Mouse (Mus musculus) spleen, adult 2 months (tissue): ENCODE results near the gene Proser1. TPM values are rescaled to one million over a fixed set of nuclear protein-coding genes. Genes with fewer than 3 reads are reported as not detected.
A peak's percentile ranks its signal among the peaks of the same experiment; 100 is the strongest.

Experiments used
- DNase-seq, 2 experiments: peaks; one replicate each; pipeline versions ENCODE4 v3.0.0 to v3.0.0-alpha.2; 2012 to 2021; ENCODE audit warnings: low spot score in 2 of 2, low read depth in 1 of 2
- H3K27ac ChIP-seq: fragments of 200-500 bp; 2 replicates; pipeline ENCODE4 v1.5.1; 2012; ENCODE audit warnings: low read length, inconsistent platforms; ENCODE audit not compliant: insufficient read depth
- H3K27me3 ChIP-seq: fragments of 200-500 bp; 2 replicates; pipeline ENCODE4 v1.6.1; 2012; ENCODE audit warnings: mild to moderate bottlenecking, moderate library complexity, low read length, inconsistent platforms; ENCODE audit not compliant: control insufficient read depth, insufficient read depth
- H3K36me3 ChIP-seq: fragments of 200-500 bp; 2 replicates; pipeline ENCODE4 v1.6.1; 2012; ENCODE audit warnings: mild to moderate bottlenecking, low read length, inconsistent platforms; ENCODE audit not compliant: control insufficient read depth, insufficient read depth
- H3K4me1 ChIP-seq: fragments of 200-500 bp; 2 replicates; pipeline ENCODE4 v1.6.1; 2011; ENCODE audit warnings: inconsistent platforms; ENCODE audit not compliant: control insufficient read depth, insufficient read depth, insufficient read length
- H3K4me3 ChIP-seq: fragments of 200-500 bp; 2 replicates; pipeline ENCODE4 v1.5.1; 2011; ENCODE audit warnings: mild to moderate bottlenecking, inconsistent platforms; ENCODE audit not compliant: insufficient read depth, insufficient read length; ENCODE audit errors: extremely low read depth
- CTCF ChIP-seq: fragments of 200-500 bp; IDR thresholded peaks from 2 replicates; pipeline ENCODE4 v1.5.1; 2011; ENCODE audit warnings: mild to moderate bottlenecking, inconsistent platforms; ENCODE audit not compliant: insufficient read depth, insufficient read length, insufficient replicate concordance; ENCODE audit errors: extremely low read depth
- POLR2A ChIP-seq: fragments of 200-500 bp; IDR thresholded peaks from 2 replicates; pipeline ENCODE4 v1.6.1; 2011; ENCODE audit warnings: low read depth, low read length, inconsistent platforms
- WGBS: fragments of 180-500 bp; shearing (Covaris S2); methylation state at CpG from one replicate; pipeline ENCODE4 v1.1.7; 2018; 5-methylcytosine and 5-hydroxymethylcytosine counted together
- polyA plus RNA-seq: library from polyadenylated mRNA; depleted of rRNA; stranded (reverse); fragments of >200 nt; gene quantifications from 2 replicates; pipeline ENCODE4 v1.2.3, GENCODE M21; 2012

Proser1 gene
- polyA plus RNA-seq, 1 experiment = 38.2 TPM

GRCm38 (mm10) chr3:53454005-53454404 is 9.5 kb upstream of the Proser1 start:
- Histone ChIP-seq H3K4me1 (no peaks in the 10 kb centered on the region), H3K27me3 (no peaks in the 10 kb centered on the region), H3K27ac (no peak overlapping the region), H3K36me3 (peaks cover 46% of the 10 kb centered on the region), H3K4me3 (no peak overlapping the region)
- WGBS = 93% methylated on average over 6 of the region's 6 CpGs
- TF ChIP-seq POLR2A = no peak
- no peak for TF ChIP-seq CTCF
- no peak for DNase-seq

- DNase-seq = no peak
- H3K36me3 ChIP-seq = peaks cover 46% of the 10 kb centered on the region
- no peak overlapping the region for H3K27ac ChIP-seq
- no peaks in the 10 kb centered on the region for H3K27me3 ChIP-seq
- no peak overlapping the region for H3K4me3 ChIP-seq
- no peaks in the 10 kb centered on the region for H3K4me1 ChIP-seq
- WGBS = 89% methylated on average over 6 of the region's 6 CpGs
- TF ChIP-seq POLR2A (no peak), CTCF (no peak)
Observed at GRCm38 (mm10) chr3:53454561-53454960, 8.9 kb upstream of the Proser1 start.

- H3K36me3 ChIP-seq = peaks cover 42% of the 10 kb centered on the region
- H3K4me3 ChIP-seq = no peak overlapping the region
- no peak for DNase-seq
- WGBS = 85% methylated on average over 7 of the region's 7 CpGs
- H3K27ac ChIP-seq = no peak overlapping the region
- H3K27me3 ChIP-seq = no peaks in the 10 kb centered on the region
- TF ChIP-seq POLR2A = no peak
- TF ChIP-seq CTCF = no peak
- no peaks in the 10 kb centered on the region for H3K4me1 ChIP-seq
Observed at GRCm38 (mm10) chr3:53454984-53455383, 8.5 kb upstream of the Proser1 start.

GRCm38 (mm10) chr3:53457750-53458149 is 5.7 kb upstream of the Proser1 start:
- TF ChIP-seq CTCF = no peak
- no peak for TF ChIP-seq POLR2A
- Histone ChIP-seq H3K4me3 (no peak overlapping the region), H3K36me3 (peaks cover 27% of the 10 kb centered on the region), H3K4me1 (0 out of 2 replicates have a peak, but pooled peaks cover 3% of the 10 kb centered on the region), H3K27ac (no peak overlapping the region), H3K27me3 (no peaks in the 10 kb centered on the region)
- WGBS = 93% methylated on average over 5 of the region's 5 CpGs
- no peak for DNase-seq

GRCm38 (mm10) chr3:53460106-53460505 is 3.4 kb upstream of the Proser1 start:
- no peak overlapping the region; the same call in 1 of the 2 replicates for H3K27ac ChIP-seq

GRCm38 (mm10) chr3:53462701-53463045 is 793 bp upstream of the Proser1 start:
- H3K4me3 ChIP-seq = peak overlapping the region; percentile 90
- peaks cover 6% of the 10 kb centered on the region for H3K36me3 ChIP-seq
- 4% methylated on average over 9 of the region's 9 CpGs for WGBS
- peak in 1 of 2 experiments; percentile 45 for DNase-seq
- peaks cover 12% of the 10 kb centered on the region for H3K4me1 ChIP-seq
- TF ChIP-seq POLR2A (no peak), CTCF (no peak)
- peak overlapping the region; percentile 99 for H3K27ac ChIP-seq
- H3K27me3 ChIP-seq = no peaks in the 10 kb centered on the region

More at GRCm38 (mm10) chr3:53460106-53460505, 3.4 kb upstream of the Proser1 start:
- DNase-seq = no peak
- Histone ChIP-seq H3K27me3 (no peaks in the 10 kb centered on the region), H3K4me1 (peaks cover 3% of the 10 kb centered on the region; the same call in 1 of the 2 replicates), H3K36me3 (peaks cover 18% of the 10 kb centered on the region), H3K4me3 (no peak overlapping the region)
- TF ChIP-seq POLR2A (no peak), CTCF (no peak)
- 49% methylated on average over 9 of the region's 9 CpGs for WGBS

GRCm38 (mm10) chr3:53463765-53464114 is 274 bp downstream of the Proser1 start:
- Histone ChIP-seq H3K36me3 (peaks cover 2% of the 10 kb centered on the region; the same call in 1 of the 2 replicates), H3K27ac (peak overlapping the region; percentile 86), H3K4me1 (peaks cover 12% of the 10 kb centered on the region), H3K4me3 (peak overlapping the region; percentile 90), H3K27me3 (no peaks in the 10 kb centered on the region)
- under 1% methylated on average over 35 of the region's 35 CpGs for WGBS
- TF ChIP-seq POLR2A (no peak), CTCF (no peak)
- DNase-seq = no peak
